Mouse (Mus musculus) liver, postnatal 0 days (tissue): ENCODE measurements around the gene Prdx5. TPM values are rescaled to one million over a fixed set of nuclear protein-coding genes. Genes with fewer than 3 reads are reported as not detected.

ENCODE experiments used
- ATAC-seq: fragments of 200-750 bp; cut with Nextera tagmentation; 2 replicates; pipeline ENCODE4 v1.8.0; 2017; ENCODE audit warnings: mild to moderate bottlenecking, moderate library complexity
- DNase-seq: peaks from one replicate; pipeline ENCODE4 v3.0.0-alpha.2; 2016
- H3K27ac ChIP-seq: fragments of 300-500 bp; sonication (generic); 2 replicates; pipeline ENCODE4 v1.5.1; 2014; ENCODE audit warnings: antibody characterized with exemption, moderate library complexity, mild to moderate bottlenecking, low read depth
- H3K27me3 ChIP-seq: fragments of 300-500 bp; sonication (generic); 2 replicates; pipeline ENCODE4 v1.6.1; 2014; ENCODE audit warnings: low read length, control low read depth, mixed read lengths; ENCODE audit not compliant: insufficient read depth
- H3K36me3 ChIP-seq: fragments of 300-500 bp; sonication (generic); replicated peaks from 2 replicates; pipeline ENCODE4 v1.6.1; 2014; ENCODE audit warnings: mild to moderate bottlenecking, control low read depth, low read length, moderate library complexity, mixed read lengths; ENCODE audit not compliant: insufficient read depth
- H3K4me1 ChIP-seq: fragments of 300-500 bp; sonication (generic); 2 replicates; pipeline ENCODE4 v1.6.1; 2014; ENCODE audit warnings: antibody characterized with exemption, mild to moderate bottlenecking, control low read depth; ENCODE audit not compliant: insufficient read depth
- H3K4me2 ChIP-seq: fragments of 300-500 bp; sonication (generic); 2 replicates; pipeline ENCODE4 v1.6.1; 2014; ENCODE audit warnings: low read depth, mild to moderate bottlenecking, low read length, moderate library complexity, mixed read lengths
- H3K4me3 ChIP-seq: fragments of 300-500 bp; sonication (generic); 2 replicates; pipeline ENCODE4 v1.5.1; 2014; ENCODE audit warnings: low read depth, low read length
- H3K9ac ChIP-seq: fragments of 300-500 bp; sonication (generic); replicated peaks from 2 replicates; pipeline ENCODE4 v1.6.1; 2014; ENCODE audit warnings: mild to moderate bottlenecking, moderate library complexity
- H3K9me3 ChIP-seq: fragments of 300-500 bp; sonication (generic); 2 replicates; pipeline ENCODE4 v1.6.1; 2016; ENCODE audit warnings: mild to moderate bottlenecking, control low read depth, low read length, mixed read lengths
- CTCF ChIP-seq: sonication (generic); IDR thresholded peaks from 2 replicates; pipeline ENCODE4 v1.5.1; 2016; ENCODE audit warnings: antibody characterized with exemption, low read depth
- EP300 ChIP-seq: IDR thresholded peaks from 2 replicates; pipeline ENCODE4 v1.6.1; 2016; ENCODE audit warnings: antibody characterized with exemption, low read depth, mild to moderate bottlenecking
- whole genome bisulfite sequencing: fragments of 180-500 bp; shearing (Covaris S2); extraction: QIAGEN DNeasy Blood & Tissue Kit; methylation state at CpG from one replicate; pipeline ENCODE4 v1.1.7; 2014; ENCODE audit not compliant: insufficient replicate concordance; 5-methylcytosine and 5-hydroxymethylcytosine counted together
- polyA plus RNA-seq: library from polyadenylated mRNA; unstranded; fragments of >200 nt; fragmentation: Nextera tagmentation; extraction: Ambion mirVana; gene quantifications from 2 replicates; pipeline ENCODE4 v1.2.1, GENCODE M21; 2015

Prdx5 gene
- polyA plus RNA-seq, 1 experiment from 2014 or later, result 371 TPM

- TF ChIP-seq EP300, result no peak
- TF ChIP-seq CTCF, result no peak
- Histone ChIP-seq H3K27ac (no peak within 1 kb of the TSS), H3K4me2 (peak within 1 kb of the TSS; percentile 38), H3K4me1 (peaks cover 28% of the 10 kb centered on the region), H3K27me3 (peaks cover 51% of the 10 kb centered on the region), H3K36me3 (no peaks in the 10 kb centered on the region), H3K9ac (no peak within 1 kb of the TSS), H3K4me3 (peak within 1 kb of the TSS; percentile 6), H3K9me3 (no peaks in the 10 kb centered on the region)
- ATAC-seq (no peak), DNase-seq (no peak)
- 7% methylated on average over 9 of the region's 9 CpGs for WGBS
Observed at GRCm38 (mm10) chr19:6925307-6925573, 15.3 kb upstream of the Prdx5 start, which contains the start of gene Catsperz. Gene Catsperz (minus strand): TSS chr19:6925380.

GRCm38 (mm10) chr19:6924461-6925306 lies 14.8 kb upstream of the Prdx5 start:
- H3K27me3 ChIP-seq, result peaks cover 47% of the 10 kb centered on the region
- 3% methylated on average over 39 of the region's 39 CpGs for WGBS
- no peak overlapping the region for H3K27ac ChIP-seq
- 0 out of 2 replicates have a peak, but pooled peaks cover 2% of the 10 kb centered on the region for H3K36me3 ChIP-seq
- 0 out of 2 replicates have a peak overlapping the region, but pooled peaks have one; percentile 6 for H3K4me3 ChIP-seq
- DNase-seq, result peak; percentile 85
- no peak for ATAC-seq
- TF ChIP-seq EP300, result no peak
- TF ChIP-seq CTCF, result peak; percentile 84
- H3K9ac ChIP-seq, result no peak overlapping the region
- H3K4me1 ChIP-seq, result peaks cover 34% of the 10 kb centered on the region
- peak overlapping the region; percentile 38 for H3K4me2 ChIP-seq
- H3K9me3 ChIP-seq, result no peaks in the 10 kb centered on the region

- WGBS, result 60% methylated on average over 6 of the region's 6 CpGs
- no peaks in the 10 kb centered on the region for H3K9me3 ChIP-seq
- H3K27ac ChIP-seq, result peak overlapping the region; percentile 71; the same call in 1 of the 2 replicates
- peaks cover 12% of the 10 kb centered on the region for H3K36me3 ChIP-seq
- DNase-seq (no peak), ATAC-seq (no peak)
- peaks cover 41% of the 10 kb centered on the region for H3K27me3 ChIP-seq
- peak overlapping the region; percentile 89 for H3K4me2 ChIP-seq
- TF ChIP-seq CTCF (no peak), EP300 (no peak)
- H3K4me3 ChIP-seq, result 0 out of 2 replicates have a peak overlapping the region, but pooled peaks have one; percentile 71
- H3K4me1 ChIP-seq, result peaks cover 42% of the 10 kb centered on the region
- peak overlapping the region; percentile 58 for H3K9ac ChIP-seq
Observed at GRCm38 (mm10) chr19:6922901-6923735, 13.2 kb upstream of the Prdx5 start.

- 0 out of 2 replicates have a peak, but pooled peaks have one; percentile 22 for TF ChIP-seq EP300
- no peak for TF ChIP-seq CTCF
- Histone ChIP-seq H3K9me3 (no peaks in the 10 kb centered on the region), H3K27ac (peak within 1 kb of the TSS; percentile 92), H3K36me3 (peaks cover 12% of the 10 kb centered on the region), H3K4me2 (peak within 1 kb of the TSS; percentile 94), H3K4me3 (peak within 1 kb of the TSS; percentile 71), H3K4me1 (peaks cover 42% of the 10 kb centered on the region), H3K27me3 (peaks cover 29% of the 10 kb centered on the region), H3K9ac (peak within 1 kb of the TSS; percentile 79)
- ATAC-seq (peak; percentile 93), DNase-seq (peak; percentile 100)
- WGBS, result under 1% methylated on average over 64 of the region's 66 CpGs
Observed at GRCm38 (mm10) chr19:6921647-6922567, 12.0 kb upstream of the Prdx5 start, which contains the start of gene Esrra. Gene Esrra (minus strand): TSS chr19:6921813.

- Histone ChIP-seq H3K4me2 (peak overlapping the region; percentile 94), H3K9me3 (no peaks in the 10 kb centered on the region), H3K4me3 (peak overlapping the region; percentile 71), H3K9ac (peak overlapping the region; percentile 79), H3K36me3 (peaks cover 12% of the 10 kb centered on the region), H3K27ac (peak overlapping the region; percentile 92), H3K27me3 (peaks cover 20% of the 10 kb centered on the region), H3K4me1 (peaks cover 40% of the 10 kb centered on the region)
- 1% methylated on average over 48 of the region's 48 CpGs for WGBS
- ATAC-seq (peak; percentile 16), DNase-seq (peak; percentile 65)
- TF ChIP-seq CTCF, result peak; percentile 31; the same call in 1 of the 2 replicates
- no peak for TF ChIP-seq EP300
Observed at GRCm38 (mm10) chr19:6920741-6921636, 11.1 kb upstream of the Prdx5 start.
